Mouse (Mus musculus) bone marrow, adult 2 months (tissue): ENCODE results near the gene Irs2. TPM values are rescaled to one million over a fixed set of nuclear protein-coding genes. Genes with fewer than 3 reads are reported as not detected.

ENCODE experiments used
- H3K27ac ChIP-seq: fragments of 200-500 bp; 2 replicates; pipeline ENCODE4 v1.5.1; 2012; ENCODE audit warnings: low read depth, mild to moderate bottlenecking, control low read depth, inconsistent platforms, low read length; ENCODE audit not compliant: control insufficient read depth, poor library complexity, insufficient read depth
- H3K4me1 ChIP-seq: fragments of 200-500 bp; 2 replicates; pipeline ENCODE4 v1.6.1; 2011; ENCODE audit warnings: low read length; ENCODE audit not compliant: control insufficient read depth, insufficient read depth
- H3K4me3 ChIP-seq: fragments of 200-500 bp; replicated peaks from 2 replicates; pipeline ENCODE3; 2011; ENCODE audit warnings: mild to moderate bottlenecking, low read depth, low read length, control low read depth; ENCODE audit not compliant: control insufficient read depth
- CTCF ChIP-seq: fragments of 200-500 bp; IDR thresholded peaks from 2 replicates; pipeline ENCODE4 v1.5.1; 2011; ENCODE audit warnings: low read length, control low read depth; ENCODE audit not compliant: control insufficient read depth, insufficient read depth
- POLR2A ChIP-seq: fragments of 200-500 bp; IDR thresholded peaks from 2 replicates; pipeline ENCODE4 v1.6.1; 2011; ENCODE audit warnings: low read depth, mild to moderate bottlenecking, control low read depth, low read length, borderline replicate concordance; ENCODE audit not compliant: control insufficient read depth
- WGBS: fragments of 180-500 bp; shearing (Covaris S2); methylation state at CpG from one replicate; pipeline ENCODE4 v1.1.7; 2018; 5-methylcytosine and 5-hydroxymethylcytosine counted together
- polyA plus RNA-seq: library from polyadenylated mRNA; stranded (reverse); fragments of >200 nt; gene quantifications from 2 replicates; pipeline ENCODE4 v1.2.4, GENCODE M21; 2011; ENCODE audit warnings: low replicate concordance; ENCODE audit not compliant: missing spikeins, insufficient read depth, insufficient read length

Irs2 gene
- polyA plus RNA-seq, 1 experiment = 10.5 TPM

DNA sequence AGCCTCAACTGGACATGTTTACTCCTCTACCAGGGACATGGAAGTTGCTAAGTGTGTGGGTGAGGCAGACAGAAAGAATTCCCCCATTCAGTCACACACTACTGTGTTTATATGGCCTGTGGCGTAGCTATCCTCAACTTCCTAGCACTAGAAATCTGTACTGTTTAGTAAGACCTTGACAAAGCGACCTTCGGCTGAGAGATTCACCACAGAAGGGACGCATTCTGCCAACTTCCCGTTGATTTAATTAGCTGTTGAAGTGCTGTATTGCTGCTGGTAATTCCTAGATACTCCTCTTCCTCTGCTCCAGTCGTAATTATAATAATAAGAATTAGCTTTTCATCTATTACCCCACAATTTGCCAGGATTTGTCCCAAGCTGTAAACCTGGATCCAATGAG, 5.4 kb downstream of the Irs2 start:
- Histone ChIP-seq H3K27ac (no peak overlapping the region), H3K4me1 (peaks cover 14% of the 10 kb centered on the region), H3K4me3 (no peak overlapping the region)
- TF ChIP-seq CTCF = no peak
- no peak for TF ChIP-seq POLR2A
- WGBS = 46% methylated on average over 6 of the region's 6 CpGs

- H3K4me3 ChIP-seq = no peak overlapping the region
- no peak overlapping the region for H3K27ac ChIP-seq
- peaks cover 7% of the 10 kb centered on the region for H3K4me1 ChIP-seq
- 3% methylated on average over 6 of the region's 6 CpGs for WGBS
- TF ChIP-seq POLR2A (no peak), CTCF (no peak)
These were observed 7.2 kb downstream of the Irs2 start for GRCm38 (mm10) chr8:11001062-11001549.

- 88% methylated on average over 4 of the region's 4 CpGs for WGBS
- TF ChIP-seq POLR2A = no peak
- no peak for TF ChIP-seq CTCF
These were observed 8.7 kb downstream of the Irs2 start for GRCm38 (mm10) chr8:10999538-10999937.

GRCm38 (mm10) chr8:10996247-10996646, 12.0 kb downstream of the Irs2 start:
- TF ChIP-seq CTCF (no peak), POLR2A (no peak)
- Histone ChIP-seq H3K4me3 (no peak overlapping the region), H3K4me1 (peaks cover 2% of the 10 kb centered on the region), H3K27ac (no peak overlapping the region)
- 68% methylated on average over 2 of the region's 2 CpGs for WGBS

More at GRCm38 (mm10) chr8:10999538-10999937, 8.7 kb downstream of the Irs2 start:
- Histone ChIP-seq H3K27ac (no peak overlapping the region), H3K4me1 (peaks cover 7% of the 10 kb centered on the region), H3K4me3 (no peak overlapping the region)

GRCm38 (mm10) chr8:10995756-10996155, 12.5 kb downstream of the Irs2 start:
- Histone ChIP-seq H3K4me1 (no peaks in the 10 kb centered on the region; the same call in 1 of the 2 replicates), H3K4me3 (no peak overlapping the region), H3K27ac (no peak overlapping the region)
- WGBS = 70% methylated on average over 2 of the region's 2 CpGs
- TF ChIP-seq POLR2A (no peak), CTCF (no peak)

- Histone ChIP-seq H3K27ac (no peak overlapping the region), H3K4me3 (no peak overlapping the region), H3K4me1 (no peaks in the 10 kb centered on the region; the same call in 1 of the 2 replicates)
- 91% methylated on average over 6 of the region's 6 CpGs for WGBS
- TF ChIP-seq CTCF (no peak), POLR2A (no peak)
These were observed 13.8 kb downstream of the Irs2 start for GRCm38 (mm10) chr8:10994390-10994954.

DNA sequence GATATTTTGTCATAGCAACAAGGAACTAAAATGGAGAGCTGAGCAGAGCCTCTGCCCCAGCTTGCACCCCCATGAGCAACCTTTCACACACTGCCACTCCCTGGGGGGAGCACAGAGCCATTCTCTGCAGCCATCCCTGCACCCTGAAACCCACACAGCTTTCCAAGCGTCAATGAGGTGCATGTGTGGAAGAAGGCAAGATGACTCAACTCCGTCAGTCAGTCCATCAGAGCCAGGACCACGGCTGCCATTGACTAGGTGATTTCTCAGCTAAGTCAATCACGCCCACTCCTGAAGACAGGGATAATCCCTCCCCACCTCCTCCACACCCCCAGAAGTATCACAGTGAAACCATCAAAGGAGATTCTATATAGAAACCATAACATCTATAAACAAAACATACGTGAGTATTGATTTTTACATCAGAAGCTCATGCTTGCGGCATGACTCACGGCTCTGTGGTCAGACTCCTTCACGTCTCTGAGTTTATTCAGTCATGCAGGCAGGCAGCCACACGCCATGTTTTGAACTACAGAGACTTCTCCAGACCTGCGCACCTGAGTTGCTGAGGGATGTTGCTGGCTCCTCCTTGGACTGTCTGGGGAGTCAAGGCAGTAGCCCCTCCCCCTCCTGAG, 14.6 kb downstream of the Irs2 start:
- WGBS = 93% methylated on average over 10 of the region's 10 CpGs
- TF ChIP-seq POLR2A (no peak), CTCF (no peak)
- Histone ChIP-seq H3K4me3 (no peak overlapping the region), H3K27ac (no peak overlapping the region), H3K4me1 (no peaks in the 10 kb centered on the region; the same call in 1 of the 2 replicates)

GRCm38 (mm10) chr8:10992081-10992480, 16.2 kb downstream of the Irs2 start:
- no peaks in the 10 kb centered on the region; the same call in 1 of the 2 replicates for H3K4me1 ChIP-seq
- no peak overlapping the region for H3K27ac ChIP-seq
- TF ChIP-seq CTCF (no peak), POLR2A (no peak)
- 68% methylated on average over 8 of the region's 8 CpGs for WGBS
- no peak overlapping the region for H3K4me3 ChIP-seq
